Mouse (Mus musculus) G1E (cell line): ENCODE results near the gene Klc1.

Source experiments
- CTCF ChIP-seq: IDR thresholded peaks from 2 replicates; pipeline ENCODE4 v1.5.1; 2012; ENCODE audit warnings: low read depth, low read length, inconsistent platforms, mixed read lengths
- GATA1 ChIP-seq: IDR thresholded peaks from 2 replicates; pipeline ENCODE4 v1.6.1; 2012; ENCODE audit warnings: borderline replicate concordance, low read length, inconsistent platforms, mixed read lengths
- GATA2 ChIP-seq: IDR thresholded peaks from 2 replicates; pipeline ENCODE4 v1.6.1; 2012; ENCODE audit warnings: low read depth, low read length, inconsistent platforms, borderline replicate concordance
- POLR2AphosphoS5 ChIP-seq: IDR thresholded peaks from 2 replicates; pipeline ENCODE4 v1.6.1; 2012; ENCODE audit warnings: low read depth, low read length, inconsistent platforms; ENCODE audit not compliant: insufficient replicate concordance
- TAL1 ChIP-seq: conservative IDR thresholded peaks from 2 replicates; pipeline ENCODE4 v1.6.1; 2012; ENCODE audit warnings: low read depth, low read length, inconsistent platforms, mixed read lengths

DNA sequence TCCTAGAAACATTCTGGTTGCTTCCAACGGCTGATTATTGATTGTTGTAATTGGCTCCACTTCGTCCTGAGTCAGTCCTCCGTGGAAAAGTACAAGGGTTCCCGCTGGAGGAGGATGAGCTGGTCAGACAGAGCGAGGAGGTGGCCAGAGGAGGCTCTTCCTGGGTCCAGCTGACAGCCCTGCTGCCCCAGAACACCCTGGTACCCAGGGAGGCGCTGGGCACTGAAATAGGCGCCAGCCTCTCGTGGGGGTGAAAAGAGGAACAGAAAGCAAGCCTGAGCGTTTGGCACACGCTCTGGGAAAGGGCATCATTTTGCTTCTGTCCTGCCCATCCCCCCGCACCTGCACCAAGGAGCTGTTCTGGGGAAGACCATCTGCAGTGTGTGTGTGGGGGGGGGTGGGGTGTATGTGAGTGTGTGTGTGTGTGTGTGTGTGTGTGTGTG is 14.6 kb upstream of the Klc1 start:
- TF ChIP-seq CTCF = no peak
- TF ChIP-seq TAL1 = no peak
- TF ChIP-seq GATA1 = no peak
- TF ChIP-seq POLR2AphosphoS5 = no peak
- no peak for TF ChIP-seq GATA2
